Mouse (Mus musculus): ENCODE measurements around the gene Naalad2.
"Not testable (repeated sequence)": the region's sequence is repeated elsewhere in the genome, so short reads cannot be mapped to it uniquely, and the experiment has no call there.

The Naalad2 gene

DNA sequence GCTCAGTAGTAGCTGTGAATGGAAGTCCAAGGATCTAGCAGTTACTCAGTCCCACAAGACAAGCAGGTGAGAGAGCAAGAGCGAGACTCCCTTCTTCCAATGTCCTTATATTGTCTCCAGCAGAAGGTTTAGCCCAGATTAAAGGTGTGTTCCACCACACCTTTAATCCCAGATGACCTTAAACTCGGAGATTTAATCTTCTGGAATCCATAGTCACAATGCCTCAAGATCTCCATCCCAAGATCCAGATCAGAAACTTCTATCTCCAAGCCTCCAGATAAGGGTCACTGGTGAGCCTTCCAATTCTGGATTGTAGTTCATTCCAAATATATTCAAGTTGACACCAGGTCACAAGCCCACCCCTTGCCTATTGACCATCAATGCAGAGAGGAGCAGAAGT lies at the start of gene Naalad2:
Gene Naalad2 (minus strand): TSS at position 101 of the 400 bp plus-strand sequence.
- not testable (repeated sequence) for DNase-seq (ENCODE audit: low spot score in 2 of 2)

DNA sequence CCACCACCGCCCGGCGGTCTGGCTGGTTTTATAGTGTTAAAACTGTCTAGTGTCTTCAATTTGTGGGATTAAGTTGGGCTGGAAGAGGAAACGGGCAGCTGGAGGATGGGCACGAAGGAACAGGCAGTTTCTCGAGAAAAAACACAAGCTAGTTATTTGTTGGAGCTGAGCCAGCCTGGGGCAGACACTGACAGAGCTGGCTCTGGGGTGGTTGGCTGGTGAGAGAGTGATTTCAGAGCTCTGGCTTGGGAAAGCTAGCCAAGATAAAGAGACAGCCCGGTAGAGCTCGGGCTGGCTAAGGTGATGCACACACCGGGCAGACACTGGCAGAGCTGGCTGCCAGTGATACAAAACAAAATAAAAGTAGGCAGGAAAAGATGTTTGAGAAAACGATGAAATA lies 28.9 kb upstream of the Naalad2 start:
- DNase-seq (ENCODE audit: low spot score in 2 of 2): no peak

GRCm38 (mm10) chr9:18430354-18430753 lies 27.6 kb upstream of the Naalad2 start, which contains the start of gene Mbd3l2:
TSS of gene Mbd3l2 (plus strand) at chr9:18430654.
- no peak for DNase-seq (ENCODE audit: low spot score in 2 of 2)

DNA sequence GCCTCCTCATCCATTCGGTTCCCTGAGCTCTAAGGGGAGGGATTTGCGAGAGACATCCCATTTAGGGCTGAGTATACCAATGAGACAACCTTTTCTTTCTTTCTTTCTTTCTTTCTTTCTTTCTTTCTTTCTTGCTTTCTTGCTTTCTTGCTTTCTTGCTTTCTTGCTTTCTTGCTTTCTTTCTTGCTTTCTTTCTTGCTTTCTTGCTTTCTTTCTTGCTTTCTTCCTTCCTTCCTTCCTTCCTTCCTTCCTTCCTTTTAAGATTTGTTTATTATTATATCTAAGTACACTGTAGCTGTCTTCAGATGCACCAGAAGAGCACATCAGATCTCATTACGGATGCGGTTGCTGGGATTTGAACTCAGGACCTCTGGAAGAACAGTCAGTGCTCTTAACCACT lies 9.6 kb upstream of the Naalad2 start:
- DNase-seq (ENCODE audit: low spot score in 2 of 2): not testable (repeated sequence)

DNA sequence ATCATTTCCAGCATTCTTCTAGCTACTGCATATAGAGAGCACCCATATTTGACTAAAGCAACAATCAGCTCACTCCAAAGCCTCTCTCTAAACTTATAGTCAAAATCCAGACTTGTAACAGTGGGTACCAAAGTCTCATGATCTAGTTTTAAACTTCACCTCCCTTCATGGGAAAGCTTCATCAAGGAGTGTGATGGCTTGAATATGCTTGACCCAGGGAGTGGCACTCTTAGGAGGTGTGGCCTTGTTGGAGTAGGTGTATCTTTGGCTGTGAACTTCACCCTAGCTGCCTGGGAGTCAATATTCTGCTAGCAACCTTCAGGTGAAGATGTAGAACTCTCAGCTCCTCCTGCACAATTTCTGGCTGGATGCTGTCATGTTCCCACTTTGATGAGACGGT lies 1.3 kb upstream of the Naalad2 start, which contains the start of gene Ubtfl1:
Gene Ubtfl1 (plus strand): TSS at position 301 of the 400 bp plus-strand sequence.
- DNase-seq (ENCODE audit: low spot score in 2 of 2): no peak

GRCm38 (mm10) chr9:18399629-18400028 lies 3.2 kb downstream of the Naalad2 start:
- DNase-seq (ENCODE audit: low spot score in 2 of 2): no peak

DNA sequence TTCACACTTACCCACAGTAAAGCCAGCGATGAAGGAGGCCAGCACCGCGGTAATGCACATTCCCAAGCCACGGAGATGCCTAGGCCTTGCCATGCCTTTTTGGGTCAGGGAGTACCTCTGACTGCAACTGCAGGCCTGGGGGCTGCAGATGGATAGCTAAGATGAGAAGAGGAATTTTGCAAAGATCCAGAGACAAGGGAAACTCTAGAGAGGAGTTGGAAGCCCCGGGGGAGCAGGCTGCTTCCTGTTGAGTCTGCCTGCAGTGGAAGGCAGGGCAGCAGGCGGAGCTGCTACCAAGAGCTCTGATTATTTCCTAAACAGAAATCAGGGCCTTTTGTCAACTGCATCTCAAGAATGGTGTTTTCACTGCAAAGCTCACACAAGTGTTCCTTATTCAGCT lies 17.0 kb downstream of the Naalad2 start:
- no peak for DNase-seq (ENCODE audit: low spot score in 2 of 2)

GRCm38 (mm10) chr9:18373026-18373425 lies 29.8 kb downstream of the Naalad2 start:
- DNase-seq (ENCODE audit: low spot score in 2 of 2): not testable (repeated sequence)

DNA sequence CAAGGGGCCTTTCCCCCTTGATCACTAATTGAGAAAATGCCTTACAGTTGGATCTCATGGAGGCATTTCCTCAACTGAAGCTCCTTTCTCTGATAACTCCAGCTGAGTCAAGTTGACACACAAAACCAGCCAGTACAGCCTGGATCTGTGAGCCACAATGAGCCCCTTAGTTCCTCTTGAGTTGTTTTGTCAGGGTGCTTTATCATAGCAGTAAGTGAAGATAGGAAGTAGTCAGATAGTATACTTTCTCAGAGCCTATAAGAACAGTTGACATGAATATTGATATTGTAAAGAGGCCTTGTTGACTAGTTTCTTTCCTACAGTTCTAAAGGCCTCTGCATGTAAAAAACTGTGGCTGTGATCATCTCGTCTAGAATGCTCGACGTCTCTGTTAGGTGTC lies 82.8 kb downstream of the Naalad2 start:
- DNase-seq (ENCODE audit: low spot score in 2 of 2): no peak

DNA sequence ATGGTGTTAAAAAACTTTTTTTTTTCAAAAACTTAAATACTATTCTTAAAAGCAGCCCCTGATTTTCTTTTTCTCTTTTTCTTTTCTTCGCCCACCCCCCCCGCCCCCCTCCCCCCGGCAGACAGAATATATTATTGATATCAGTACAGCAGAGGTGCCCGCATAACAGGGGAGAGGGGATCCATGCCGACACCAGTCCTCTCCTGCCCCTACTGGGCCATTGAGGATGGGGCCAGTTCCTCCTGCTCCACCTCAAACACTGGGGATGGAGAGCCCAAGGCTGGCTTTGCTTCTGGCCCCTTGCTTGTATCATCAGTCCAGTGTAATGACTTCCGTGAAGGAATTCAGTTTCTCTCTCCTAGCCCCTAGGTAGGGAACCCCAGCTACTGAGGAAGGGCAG lies 104.5 kb downstream of the Naalad2 start:
- no peak for DNase-seq (ENCODE audit: low spot score in 2 of 2)

GRCm38 (mm10) chr9:18293026-18293781 lies 109.6 kb downstream of the Naalad2 start:
- DNase-seq (ENCODE audit: low spot score in 2 of 2): no peak

DNA sequence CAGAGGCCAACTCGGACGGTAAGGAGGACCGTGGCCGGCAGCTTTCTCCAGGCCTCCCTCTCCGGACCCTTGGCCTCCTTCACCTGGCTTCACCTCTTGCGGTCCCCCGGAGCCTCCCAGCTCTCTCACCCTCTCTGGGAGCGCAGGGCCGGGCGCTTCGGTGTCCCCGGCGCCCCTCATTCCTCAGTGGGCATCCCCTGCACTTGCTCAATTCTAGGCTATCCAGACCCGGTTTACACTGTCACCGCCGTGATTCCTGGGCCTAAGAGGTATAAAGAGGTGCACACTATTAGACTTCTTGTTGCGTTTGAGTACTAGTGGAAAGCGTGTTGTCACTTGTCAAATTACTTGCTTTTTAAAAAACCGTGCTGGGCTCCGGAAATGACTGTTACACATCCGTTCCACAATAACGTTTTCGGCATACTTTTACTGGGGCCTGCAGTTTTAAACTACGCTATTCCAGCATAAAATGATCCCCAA lies 110.3 kb downstream of the Naalad2 start:
- no peak for DNase-seq (ENCODE audit: low spot score in 2 of 2)

DNA sequence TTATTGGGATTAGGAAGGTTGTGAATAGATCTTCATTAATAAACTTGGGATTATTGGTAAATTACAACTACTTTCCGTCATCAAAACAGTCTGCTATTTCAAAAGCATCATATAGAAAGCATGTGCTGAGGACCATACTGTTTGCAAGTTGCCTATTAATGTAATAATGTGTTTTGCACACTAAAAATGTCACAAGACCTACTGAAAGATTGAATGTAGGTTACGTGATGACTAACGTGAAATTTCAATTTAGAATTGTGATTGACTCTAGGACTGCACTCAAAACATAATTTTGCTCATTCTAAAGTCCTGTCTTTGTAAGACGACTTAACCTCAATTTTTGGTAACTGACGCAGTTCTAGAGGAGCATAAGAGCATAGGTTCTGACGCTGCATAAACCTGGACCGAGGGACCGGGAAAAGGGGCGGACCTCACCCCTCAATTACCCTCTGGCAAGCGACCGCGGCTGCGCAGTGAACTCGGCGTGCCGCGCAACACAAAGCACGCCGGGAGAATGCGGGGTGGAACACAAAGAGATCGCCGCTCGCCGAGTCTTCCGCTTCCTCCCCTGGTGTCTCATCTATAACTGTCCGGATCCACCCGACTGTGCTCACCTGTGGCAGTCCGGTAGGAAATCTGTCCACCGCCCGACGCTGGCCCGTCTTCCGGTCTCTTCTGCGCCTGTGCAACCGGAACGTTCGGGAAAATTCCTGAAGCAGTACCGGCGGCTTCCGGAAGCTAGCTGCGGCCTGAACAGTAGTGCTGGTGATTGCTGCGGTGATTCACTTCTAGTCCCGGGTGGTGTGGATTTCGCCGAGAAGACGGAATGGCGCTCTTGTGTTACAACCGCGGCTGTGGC lies 111.0 kb downstream of the Naalad2 start, which contains the start of gene Chordc1:
Gene Chordc1 (plus strand): TSS at position 555 of the 859 bp plus-strand sequence.
- DNase-seq (ENCODE audit: low spot score in 2 of 2): peak; percentile 87 to 94

DNA sequence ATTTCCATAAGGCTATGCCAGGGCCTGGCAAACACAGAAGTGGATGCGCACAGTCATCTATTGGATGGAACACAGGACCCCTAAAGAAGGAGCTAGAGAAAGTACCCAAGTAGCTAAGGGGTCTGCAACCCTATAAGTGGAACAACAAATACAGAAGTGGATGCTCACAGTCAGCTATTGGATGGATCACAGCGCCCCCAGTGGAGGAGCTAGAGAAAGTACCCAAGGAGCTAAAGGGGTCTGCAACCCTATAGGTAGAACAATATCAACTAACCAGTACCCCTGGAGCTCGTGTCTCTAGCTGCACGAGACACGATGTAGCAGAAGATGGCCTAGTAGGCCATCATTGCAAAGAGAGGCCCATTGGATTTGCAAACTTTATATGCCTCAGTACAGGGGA lies 124.1 kb downstream of the Naalad2 start:
- not testable (repeated sequence) for DNase-seq (ENCODE audit: low spot score in 2 of 2)

DNA sequence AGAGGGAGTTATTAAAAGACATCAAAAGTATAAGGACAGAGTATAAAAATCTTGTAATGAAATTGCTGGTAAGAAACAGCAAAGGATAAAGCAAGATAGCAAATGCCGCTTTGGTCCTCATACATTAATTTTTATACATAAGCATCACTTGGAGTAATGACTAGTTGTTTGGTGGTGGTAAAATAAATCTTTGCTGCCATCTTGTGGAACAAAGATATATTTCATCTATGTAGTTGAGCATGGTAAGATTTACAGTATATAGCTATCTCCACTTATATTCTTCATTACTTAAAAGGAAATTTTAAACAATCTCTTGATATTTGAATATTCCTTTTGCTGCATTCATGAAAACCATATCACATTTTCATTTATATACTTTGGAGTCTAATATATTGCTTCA lies 125.3 kb downstream of the Naalad2 start:
- no peak for DNase-seq (ENCODE audit: low spot score in 2 of 2)

- DNase-seq (ENCODE audit: low spot score in 2 of 2): no peak
These were observed 126.0 kb downstream of the Naalad2 start for GRCm38 (mm10) chr9:18276844-18277243.

- no peak for DNase-seq (ENCODE audit: low spot score in 2 of 2)
These were observed 126.9 kb downstream of the Naalad2 start for GRCm38 (mm10) chr9:18275901-18276300.

Data from frontal cortex, postnatal 25 days (tissue).